Mouse (Mus musculus): Measurements from ENCODE around the gene Bak1.

GRCm38 (mm10) chr17:27004903-27005485 lies 23.8 kb downstream of the Bak1 start:
- TF ChIP-seq POLR2A (IDR thresholded peaks at IDR 0.05; ENCODE audit: insufficient read length, low read depth): no peak
- no peak for TF ChIP-seq USF1 (IDR thresholded peaks at IDR 0.05; ENCODE audit: low read depth)
- TF ChIP-seq MAX (IDR thresholded peaks at IDR 0.05; ENCODE audit: low read depth): no peak
- TF ChIP-seq POLR2AphosphoS2 (IDR thresholded peaks at IDR 0.05; ENCODE audit: insufficient read length, low read depth): no peak
- no peak for TF ChIP-seq TCF12 (IDR thresholded peaks at IDR 0.05; ENCODE audit: insufficient read depth, poor library complexity, severe bottlenecking)
- TF ChIP-seq SRF (IDR thresholded peaks at IDR 0.05; ENCODE audit: control insufficient read depth, insufficient read length, low read depth): no peak
- TF ChIP-seq MYOD1 (IDR thresholded peaks at IDR 0.05; ENCODE audit: control insufficient read depth in 1 of 3, insufficient read length in 2 of 3, low read depth in 2 of 3): no peak
- no peak for TF ChIP-seq MYOG (IDR thresholded peaks at IDR 0.05; ENCODE audit: control insufficient read depth in 1 of 3, insufficient read depth in 1 of 3, insufficient read length in 2 of 3, low read depth in 2 of 3)

All from myocyte (in vitro differentiated cells).